Mouse (Mus musculus) olfactory bulb, adult 2 months (tissue): ENCODE results near the gene Dnajc11.

ENCODE experiments used
- CTCF ChIP-seq: fragments of 200-500 bp; IDR thresholded peaks from 2 replicates; pipeline ENCODE4 v1.5.1; 2012; ENCODE audit warnings: low read depth, mild to moderate bottlenecking, low read length, moderate library complexity; ENCODE audit not compliant: insufficient read depth
- POLR2A ChIP-seq: fragments of 200-500 bp; IDR thresholded peaks from 2 replicates; pipeline ENCODE4 v1.6.1; 2012; ENCODE audit warnings: mild to moderate bottlenecking, low read depth, low read length, moderate library complexity; ENCODE audit not compliant: insufficient read depth

- TF ChIP-seq POLR2A = no peak
- TF ChIP-seq CTCF = no peak
These were observed 88.1 kb downstream of the Dnajc11 start for GRCm38 (mm10) chr4:152021568-152022097.
